Mouse (Mus musculus): ENCODE results near the gene Gm38119.
"Not testable (repeated sequence)": the region's sequence is repeated elsewhere in the genome, so short reads cannot be mapped to it uniquely, and the experiment has no call there.

The Gm38119 gene

DNA sequence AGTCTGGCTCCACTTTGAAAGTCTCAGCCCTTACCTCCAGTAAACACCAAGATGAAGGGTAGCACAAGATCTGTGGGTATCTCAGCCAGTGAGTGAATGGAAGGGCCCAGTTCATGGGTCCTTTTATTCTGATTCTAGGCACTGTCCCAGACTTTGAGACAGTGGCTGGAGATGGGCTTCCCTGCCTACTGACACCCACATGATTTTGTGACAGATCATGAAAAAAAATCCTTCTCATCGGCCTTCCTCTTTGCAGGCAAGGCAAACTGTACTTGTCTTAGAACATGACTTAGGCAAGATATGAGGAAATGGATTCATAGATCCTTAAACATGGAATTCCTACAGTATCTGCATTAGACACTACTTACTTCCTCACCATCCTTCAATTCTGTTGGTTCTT lies at the start of gene Gm38119:
Gm38119 (minus strand) TSS at position 101 of the 400 bp plus-strand sequence.
- no peak for DNase-seq (ENCODE audit: low spot score)

DNA sequence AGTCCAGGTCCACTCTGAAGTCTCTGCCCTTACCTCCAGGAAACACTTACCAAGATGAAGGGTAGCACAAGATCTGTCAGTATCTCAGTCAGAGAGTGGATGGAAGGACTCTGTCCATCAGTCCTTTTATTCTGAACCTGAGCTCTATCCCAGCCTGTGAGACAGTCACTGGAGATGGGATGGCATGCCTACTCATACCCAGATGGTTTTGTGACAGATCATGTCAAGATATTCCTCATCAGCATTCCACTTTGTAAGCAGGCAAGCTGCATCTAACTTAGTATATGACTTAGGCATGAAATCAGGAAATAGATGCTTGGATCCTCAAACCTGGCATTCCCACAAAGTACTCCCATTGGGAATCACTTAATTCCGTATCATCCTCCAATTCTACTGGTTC lies 39.9 kb upstream of the Gm38119 start, which contains the start of gene Lce1i:
Lce1i (minus strand) TSS at position 101 of the 400 bp plus-strand sequence.
- DNase-seq (ENCODE audit: low spot score): no peak

DNA sequence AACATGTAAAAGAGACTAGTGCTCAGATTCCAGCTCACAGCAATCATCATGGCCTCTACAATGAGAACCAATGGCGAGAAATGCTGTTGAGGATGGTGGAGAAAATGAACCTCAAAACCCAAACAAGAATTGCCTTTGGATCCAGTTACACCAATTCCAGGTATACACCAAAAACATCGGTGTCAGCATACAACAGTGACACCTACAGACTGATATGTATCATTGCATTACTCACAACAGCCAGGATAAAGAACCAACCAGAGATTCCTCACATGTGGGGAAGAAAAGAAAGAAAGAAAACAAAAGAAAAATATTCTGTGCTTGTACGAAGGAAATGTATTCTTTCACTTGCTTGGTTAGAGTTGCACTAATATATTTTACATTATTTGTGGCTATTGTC lies 32.7 kb upstream of the Gm38119 start:
- DNase-seq (ENCODE audit: low spot score): no peak

DNA sequence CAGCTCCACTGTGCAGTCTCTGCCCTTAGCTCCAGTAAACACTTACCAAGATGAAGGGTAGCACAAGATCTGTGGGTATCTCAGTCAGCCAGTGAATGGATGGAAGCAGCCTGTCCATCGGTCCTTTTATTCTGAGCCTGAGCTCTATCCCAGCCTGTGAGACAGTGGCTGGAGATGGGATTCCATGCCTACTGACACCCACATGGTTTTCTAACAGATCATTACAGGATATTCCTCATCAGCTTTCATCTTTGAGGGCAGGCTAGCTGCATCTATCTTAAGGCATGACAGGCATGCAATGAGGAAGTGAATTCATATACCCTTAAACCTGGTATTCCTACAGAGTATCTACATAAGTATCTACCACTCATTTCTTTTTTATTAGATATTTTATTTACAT lies 26.1 kb upstream of the Gm38119 start, which contains the start of gene Lce1h:
Lce1h (minus strand) TSS at position 101 of the 400 bp plus-strand sequence.
- DNase-seq (ENCODE audit: low spot score): no peak

DNA sequence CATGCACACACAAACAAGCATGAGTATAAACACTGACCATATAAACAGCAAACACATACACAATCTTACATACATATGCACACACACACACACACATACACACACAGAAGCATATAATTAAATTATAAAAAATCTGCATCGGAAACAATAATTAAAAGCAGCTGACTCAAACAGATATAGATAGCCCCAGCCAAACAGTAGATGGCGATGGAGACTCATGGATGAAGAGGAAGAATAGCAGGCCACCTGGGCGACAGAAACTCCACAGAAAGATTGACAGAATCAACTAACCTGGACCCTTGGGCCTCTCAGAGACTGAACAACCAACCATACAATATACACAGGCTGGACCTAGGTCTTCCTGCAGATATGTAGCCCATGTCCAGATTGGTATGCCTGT lies 14.3 kb upstream of the Gm38119 start:
- no peak for DNase-seq (ENCODE audit: low spot score)

DNA sequence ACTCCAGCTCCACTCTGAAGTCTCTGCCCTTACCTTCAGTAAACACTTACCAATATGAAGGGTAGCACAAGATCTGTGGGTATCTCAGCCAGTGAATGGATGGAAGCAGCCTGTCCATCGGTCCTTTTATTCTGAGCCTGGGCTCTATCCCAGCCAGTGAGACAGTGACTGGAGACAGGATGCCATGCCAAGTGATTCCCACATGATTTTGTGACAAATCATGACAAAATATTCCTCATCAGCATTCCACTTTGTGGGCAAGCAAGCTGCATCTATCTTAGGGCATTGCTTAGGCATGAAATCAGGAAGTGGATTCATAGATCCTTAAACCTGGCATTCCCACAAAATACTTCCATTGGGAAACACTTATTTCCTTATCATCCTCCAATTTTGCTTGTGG lies 13.3 kb upstream of the Gm38119 start, which contains the start of gene Lce1g:
Lce1g (minus strand) TSS at position 101 of the 400 bp plus-strand sequence.
- no peak for DNase-seq (ENCODE audit: low spot score)

DNA sequence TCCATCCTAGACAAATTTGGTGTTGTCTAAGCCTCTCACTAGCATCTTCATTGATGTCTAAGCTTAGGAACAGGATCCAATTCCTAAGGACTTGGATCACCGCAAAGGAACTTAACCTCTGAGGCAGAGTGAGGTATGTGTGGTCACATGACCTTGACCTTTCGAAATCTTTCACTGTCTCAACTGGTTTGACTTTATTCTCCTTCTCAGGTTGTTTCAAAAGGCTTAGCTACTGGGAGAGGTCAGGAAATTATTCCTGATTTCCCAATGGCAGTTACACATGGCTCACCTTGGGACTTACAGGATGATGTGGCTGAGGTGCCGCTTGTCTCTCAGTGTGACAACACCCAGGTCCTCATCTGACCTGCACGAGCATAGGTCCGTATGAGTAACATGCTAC lies 16.3 kb downstream of the Gm38119 start:
- DNase-seq (ENCODE audit: low spot score): no peak

DNA sequence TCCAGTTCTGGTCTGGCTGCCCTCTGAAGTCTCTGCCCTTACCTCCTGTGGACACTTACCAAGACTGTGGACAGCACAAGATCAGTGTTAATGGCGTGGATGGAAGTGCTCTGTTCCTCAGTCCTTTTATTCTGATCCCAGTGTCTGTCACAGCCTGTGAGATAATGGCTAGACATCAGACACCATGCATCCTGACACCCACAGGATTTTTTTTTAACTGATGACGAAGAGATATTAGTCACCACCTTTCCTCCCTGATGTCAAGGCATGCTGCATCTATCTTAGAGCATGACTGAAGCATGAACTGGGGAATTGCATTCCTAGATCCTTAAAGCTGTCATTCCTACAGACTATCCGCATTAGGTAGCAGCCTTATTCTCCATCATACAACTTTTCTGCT lies 18.6 kb downstream of the Gm38119 start, which contains the start of gene Lce1f:
Lce1f (minus strand) TSS at position 101 of the 400 bp plus-strand sequence.
- no peak for DNase-seq (ENCODE audit: low spot score)

DNA sequence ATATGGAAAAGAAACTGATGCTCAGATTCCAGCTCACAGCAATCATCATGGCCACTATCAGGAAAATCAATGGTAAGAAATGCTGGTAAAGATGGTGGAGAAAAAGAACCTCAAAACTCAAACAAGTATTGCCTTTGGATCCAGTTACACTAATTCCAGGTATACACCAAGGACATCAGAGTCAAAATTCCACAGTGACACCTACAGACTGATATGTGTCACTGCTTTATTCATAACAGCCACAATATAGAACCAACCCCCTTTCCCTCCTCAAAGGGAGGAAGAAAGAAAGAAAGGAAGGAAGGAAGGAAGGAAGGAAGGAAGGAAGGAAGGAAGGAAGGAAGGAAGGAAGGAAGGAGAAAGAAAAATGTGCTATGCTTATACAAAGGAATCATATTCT lies 23.8 kb downstream of the Gm38119 start:
- DNase-seq (ENCODE audit: low spot score): no peak

DNA sequence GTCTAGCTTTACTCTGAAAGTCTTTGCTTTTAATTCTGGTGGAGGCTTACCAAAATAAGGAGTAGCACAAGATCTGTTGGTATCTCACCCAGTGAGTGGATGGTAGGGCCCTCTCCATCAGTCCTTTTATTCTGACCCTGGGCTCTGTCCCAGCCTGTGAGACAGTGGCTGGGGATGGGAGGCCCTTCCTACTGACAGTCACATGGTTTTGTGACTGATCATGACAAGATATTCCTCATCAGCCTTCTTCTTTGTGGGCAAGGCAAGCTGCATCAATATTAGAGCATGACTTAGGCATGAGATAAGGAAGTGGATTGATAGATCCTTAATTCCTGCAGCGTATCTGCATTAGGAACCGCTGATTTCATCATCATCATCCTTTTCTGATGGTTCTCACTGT lies 29.9 kb downstream of the Gm38119 start, which contains the start of gene Lce1e:
Lce1e (minus strand) TSS at position 101 of the 400 bp plus-strand sequence.
- DNase-seq (ENCODE audit: low spot score): no peak

DNA sequence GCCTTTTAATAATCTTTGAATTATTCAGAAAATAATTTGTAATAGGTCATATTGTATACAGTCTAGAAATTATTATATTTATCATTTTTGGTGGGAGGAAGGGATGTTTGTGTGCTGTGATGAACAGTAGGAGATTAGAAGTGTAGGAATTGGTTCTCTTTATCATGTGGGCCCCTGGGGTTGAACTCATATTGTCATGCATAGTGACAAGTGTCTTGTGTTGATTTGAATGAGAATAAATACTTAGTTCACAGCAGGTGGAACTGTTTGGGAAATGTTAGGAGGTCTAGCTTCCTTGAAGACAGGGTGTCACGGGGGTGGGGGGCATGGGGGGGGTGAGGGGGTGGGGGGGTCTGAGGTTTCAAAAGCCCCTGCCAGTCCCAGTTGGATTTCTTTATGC lies 44.3 kb downstream of the Gm38119 start:
- no peak for DNase-seq (ENCODE audit: low spot score)

DNA sequence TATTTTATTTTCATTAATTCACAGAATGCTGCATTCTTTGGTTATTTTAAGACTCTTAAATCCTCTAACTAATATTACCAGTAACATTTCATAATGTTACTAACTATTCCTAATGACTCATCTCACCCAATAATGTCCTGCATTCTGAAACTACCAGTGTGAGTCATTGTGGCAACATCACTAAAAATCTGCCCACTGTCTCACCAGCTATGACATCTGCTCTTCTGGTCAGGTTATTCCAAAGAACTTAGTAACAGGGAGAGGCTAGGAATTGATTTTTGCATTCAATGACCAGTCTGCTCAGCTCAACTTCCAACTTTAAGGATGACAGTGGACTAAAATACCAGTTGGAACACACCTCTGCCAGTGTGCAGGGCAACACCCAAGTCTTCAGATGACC lies 47.2 kb downstream of the Gm38119 start:
- DNase-seq (ENCODE audit: low spot score): no peak

DNA sequence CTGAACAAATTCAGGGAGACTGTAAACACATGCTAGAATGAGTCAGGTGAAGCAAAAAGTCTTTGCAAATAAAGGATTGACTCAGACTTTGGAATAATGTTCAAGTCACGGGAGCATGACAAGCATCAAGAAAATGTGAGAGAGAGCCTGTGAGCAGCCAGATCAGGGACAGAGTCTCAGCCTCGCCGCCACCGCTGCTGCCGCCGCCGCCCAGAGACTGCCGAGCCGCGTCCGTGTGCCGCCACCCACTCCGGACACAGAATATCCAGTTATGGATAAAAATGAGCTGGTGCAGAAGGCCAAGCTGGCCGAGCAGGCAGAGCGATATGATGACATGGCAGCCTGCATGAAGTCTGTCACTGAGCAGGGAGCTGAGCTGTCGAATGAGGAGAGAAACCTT lies 49.7 kb downstream of the Gm38119 start:
- not testable (repeated sequence) for DNase-seq (ENCODE audit: low spot score)

All from ovary, adult 18-20 months (tissue).